Mouse (Mus musculus): ENCODE results near the gene Tnfsf11. TPM values are rescaled to one million over a fixed set of nuclear protein-coding genes. Genes with fewer than 3 reads are reported as not detected.

Tnfsf11 gene
- total and polyA plus RNA-seq, 3 experiments, result 0.13 TPM; not detected in 2

Other genes with a start within 250 kb of the Tnfsf11 start
- not detected in 2 replicates for gene Fam216b, start 219.0 kb downstream of the Tnfsf11 start, total RNA-seq (2012; rRNA removed)
- not detected in 2 replicates for gene Fam216b, start 219.0 kb downstream of the Tnfsf11 start, total RNA-seq (2014; rRNA removed)
- gene Fam216b, start 219.0 kb downstream of the Tnfsf11 start, polyA plus RNA-seq (2012; ENCODE audit: insufficient read length, low read depth), result not detected in 2 replicates
- 10.9 and 11.7 TPM in 2 replicates for gene Akap11, start 228.8 kb upstream of the Tnfsf11 start, total RNA-seq (2012; rRNA removed)
- gene Akap11, start 228.8 kb upstream of the Tnfsf11 start, total RNA-seq (2014; rRNA removed), result 17.5 and 20.1 TPM in 2 replicates
- gene Akap11, start 228.8 kb upstream of the Tnfsf11 start, polyA plus RNA-seq (2012; ENCODE audit: insufficient read length, low read depth), result 12.0 and 14.3 TPM in 2 replicates

All from CH12.LX (cell line).